ENCODE assay signal across 12 mouse cellular contexts in genomic region chr9:27098092-27098491, GRCm38 (mm10). TPM values are rescaled to one million over a fixed set of nuclear protein-coding genes. Genes with fewer than 3 reads are reported as not detected.
DNase-seq lines count a peak whose midpoint lies in the region; ATAC-seq and TF ChIP-seq lines count a peak whose summit lies in the region.
"Had no signal": no experiment of that assay in that cellular context is flagged by ENCODE, and none has a peak within 500 bp of the region (broad histone marks: within the 10 kb centered on the region; RNA-seq: fewer than 3 reads in every experiment).

No protein-coding gene starts in this region.

- 0 out of 2 replicates have a peak, but pooled peaks cover 5% of the 10 kb centered on the region for H3K4me1 ChIP-seq in heart, embryonic 12.5 days (replicated peaks)
- peaks cover 2% of the 10 kb centered on the region for H3K4me1 ChIP-seq in bone marrow, adult 2 months (ENCODE audit: control insufficient read depth, insufficient read depth, low read length)
- H3K4me1 ChIP-seq: stomach, embryonic 15.5 days had no signal

- no peak for TF ChIP-seq CTCF in bone marrow, adult 2 months (IDR thresholded peaks at IDR 0.05; ENCODE audit: control insufficient read depth, insufficient read depth, low read length)

- no peak overlapping the region for H3K4me3 ChIP-seq in heart, embryonic 12.5 days
- H3K4me3 ChIP-seq in bone marrow, adult 2 months (replicated peaks; ENCODE audit: control insufficient read depth, low read depth, low read length) = no peak overlapping the region
- H3K4me3 ChIP-seq: liver, embryonic 12.5 days; myocyte; stomach, embryonic 15.5 days had no signal

- no peaks in the 10 kb centered on the region for H3K27me3 ChIP-seq in heart, embryonic 12.5 days (replicated peaks)
- H3K27me3 ChIP-seq: liver, embryonic 12.5 days; stomach, embryonic 15.5 days had no signal

- 34% methylated on average over 4 of the region's 4 CpGs for WGBS in heart, embryonic 12.5 days
- WGBS in bone marrow, adult 2 months = 31% methylated on average over 4 of the region's 4 CpGs

- no peak for ATAC-seq in heart, embryonic 12.5 days (ENCODE audit: insufficient number of reproducible peaks, low FRiP score)
- peak; percentile 42 for ATAC-seq in granulocyte monocyte progenitor cell, adult 5-6 weeks (replicated peaks; ENCODE audit: poor library complexity, severe bottlenecking)
- ATAC-seq: liver, embryonic 12.5 days had no signal

- no peak overlapping the region for H3K27ac ChIP-seq in heart, embryonic 12.5 days (ENCODE audit: poor library complexity, severe bottlenecking)
- 0 out of 2 replicates have a peak overlapping the region, but pooled peaks have one; percentile 1 for H3K27ac ChIP-seq in bone marrow, adult 2 months (ENCODE audit: control insufficient read depth, insufficient read depth, low read depth, low read length, poor library complexity)
- H3K27ac ChIP-seq: hindbrain, embryonic 14.5 days; liver, embryonic 12.5 days; stomach, embryonic 15.5 days had no signal

- TF ChIP-seq POLR2A in bone marrow, adult 2 months (IDR thresholded peaks at IDR 0.05; ENCODE audit: borderline replicate concordance, control insufficient read depth, low read depth, low read length) = no peak

- peaks cover 86% of the 10 kb centered on the region for H3K36me3 ChIP-seq in heart, embryonic 12.5 days

- H3K4me2 ChIP-seq in heart, embryonic 12.5 days = no peak overlapping the region
- H3K4me2 ChIP-seq: hindbrain, embryonic 14.5 days; liver, embryonic 12.5 days; stomach, embryonic 15.5 days had no signal

- H3K9ac ChIP-seq in heart, embryonic 12.5 days = no peak overlapping the region
- H3K9ac ChIP-seq: hindbrain, embryonic 14.5 days; liver, embryonic 12.5 days; stomach, embryonic 15.5 days had no signal

- no peaks in the 10 kb centered on the region for H3K9me3 ChIP-seq in heart, embryonic 12.5 days (replicated peaks)
- H3K9me3 ChIP-seq: liver, embryonic 12.5 days; stomach, embryonic 15.5 days had no signal

- peak; percentile 38 for DNase-seq in heart, adult 8-10 months (ENCODE audit: low spot score)
- peak; percentile 10 for DNase-seq in lung, postnatal 36 days
- no peak for DNase-seq in left cerebral cortex, adult 8-10 months (ENCODE audit: low spot score in 2 of 2)
- DNase-seq in frontal cortex, postnatal 10 days (ENCODE audit: low spot score in 2 of 2) = no peak
- DNase-seq: gastrocnemius, postnatal 36 days had no signal

RNA-seq across cellular contexts. Expression of gene Jam3, which starts 57.1 kb away (rescaled TPM):
- total RNA-seq in heart, adult 8-10 months (2022) = 10 to 100 TPM; 13.0 to 21.8 (median 14.9) TPM
- polyA plus RNA-seq in heart, embryonic 12.5 days (2016; fragmentation: Nextera tagmentation; extraction: Ambion mirVana) = 47.4 and 50.0 TPM in 2 replicates
- 7.3 TPM in 1 of 2 replicates, not detected in the other for polyA plus RNA-seq in bone marrow, adult 2 months (2011; ENCODE audit: insufficient read depth, insufficient read length, low replicate concordance, missing spikeins)
- not detected in 2 replicates for total RNA-seq in granulocyte monocyte progenitor cell, adult 5-6 weeks (2014; fragmentation: Nextera tagmentation)
- total RNA-seq in granulocyte monocyte progenitor cell, adult 5-6 weeks (2017) = 0.22 and 0.26 TPM in 2 replicates
- 10 to 100 TPM; 34.7 to 44.4 (median 38.4) TPM for total RNA-seq in left cerebral cortex, adult 8-10 months (2022)

Comparison
In these comparisons a context has a peak if more than half of its experiments do, and no peak if none do; other contexts are left out.
1. DNase-seq: peak in heart, adult 8-10 months (single experiment) and lung, postnatal 36 days (single experiment); none in left cerebral cortex, adult 8-10 months (0 of 2) and frontal cortex, postnatal 10 days (0 of 2).
2. RNA of gene Jam3, which starts 57.1 kb away (total RNA-seq): 34.7 to 44.4 TPM in left cerebral cortex, adult 8-10 months and 13.0 to 21.8 TPM in heart, adult 8-10 months; 0.22 to 0.26 TPM in granulocyte monocyte progenitor cell, adult 5-6 weeks; every median in the first group is over 10 times any median in the second.